Mouse (Mus musculus) olfactory bulb, adult 2 months (tissue): ENCODE data around the gene Gprin1. TPM values are rescaled to one million over a fixed set of nuclear protein-coding genes. Genes with fewer than 3 reads are reported as not detected.

Experiments
- H3K27ac ChIP-seq: fragments of 200-500 bp; 2 replicates; pipeline ENCODE4 v1.5.1; 2012; ENCODE audit warnings: low read depth, low read length; ENCODE audit not compliant: insufficient read depth
- H3K4me1 ChIP-seq: fragments of 200-500 bp; 2 replicates; pipeline ENCODE4 v1.6.1; 2012; ENCODE audit warnings: low read length; ENCODE audit not compliant: control insufficient read depth, insufficient read depth
- H3K4me3 ChIP-seq: fragments of 200-500 bp; 2 replicates; pipeline ENCODE4 v1.5.1; 2012; ENCODE audit warnings: mild to moderate bottlenecking, low read depth, low read length, moderate library complexity; ENCODE audit not compliant: insufficient read depth
- CTCF ChIP-seq: fragments of 200-500 bp; IDR thresholded peaks from 2 replicates; pipeline ENCODE4 v1.5.1; 2012; ENCODE audit warnings: low read depth, mild to moderate bottlenecking, low read length, moderate library complexity; ENCODE audit not compliant: insufficient read depth
- POLR2A ChIP-seq: fragments of 200-500 bp; IDR thresholded peaks from 2 replicates; pipeline ENCODE4 v1.6.1; 2012; ENCODE audit warnings: mild to moderate bottlenecking, low read depth, low read length, moderate library complexity; ENCODE audit not compliant: insufficient read depth
- WGBS: fragments of 180-500 bp; shearing (Covaris S2); methylation state at CpG from one replicate; pipeline ENCODE4 v1.1.7; 2018; 5-methylcytosine and 5-hydroxymethylcytosine counted together
- polyA plus RNA-seq: library from polyadenylated mRNA; stranded (reverse); fragments of >200 nt; gene quantifications from 2 replicates; pipeline ENCODE4 v1.2.4, GENCODE M21; 2012; ENCODE audit warnings: low replicate concordance; ENCODE audit not compliant: missing spikeins, insufficient read depth, insufficient read length

Gene Gprin1
- polyA plus RNA-seq, 1 experiment = not detected

DNA sequence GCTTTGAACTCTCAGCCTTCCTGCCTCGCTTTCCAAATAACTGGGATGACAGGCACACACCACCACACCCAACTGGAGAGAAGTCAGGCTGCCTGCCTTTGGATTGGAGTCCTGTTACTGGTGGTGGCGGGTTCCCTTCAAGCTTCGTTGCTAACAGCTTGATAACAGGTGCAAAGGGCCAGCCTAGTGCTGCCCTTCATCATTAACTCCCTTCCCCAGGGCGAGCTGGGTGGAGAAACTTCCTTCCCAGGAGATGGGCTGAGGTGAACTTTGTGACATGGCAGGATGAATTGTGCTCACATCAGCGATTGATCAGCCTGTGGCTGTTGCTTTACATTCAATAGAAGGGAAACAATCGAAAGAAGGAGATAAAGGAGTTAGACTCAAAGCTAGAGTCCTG lies 44.8 kb downstream of the Gprin1 start:
- no peak overlapping the region for H3K27ac ChIP-seq
- TF ChIP-seq POLR2A = no peak
- TF ChIP-seq CTCF = no peak
- 63% methylated on average over 6 of the region's 6 CpGs for WGBS
- H3K4me1 ChIP-seq = no peaks in the 10 kb centered on the region
- H3K4me3 ChIP-seq = no peak overlapping the region

DNA sequence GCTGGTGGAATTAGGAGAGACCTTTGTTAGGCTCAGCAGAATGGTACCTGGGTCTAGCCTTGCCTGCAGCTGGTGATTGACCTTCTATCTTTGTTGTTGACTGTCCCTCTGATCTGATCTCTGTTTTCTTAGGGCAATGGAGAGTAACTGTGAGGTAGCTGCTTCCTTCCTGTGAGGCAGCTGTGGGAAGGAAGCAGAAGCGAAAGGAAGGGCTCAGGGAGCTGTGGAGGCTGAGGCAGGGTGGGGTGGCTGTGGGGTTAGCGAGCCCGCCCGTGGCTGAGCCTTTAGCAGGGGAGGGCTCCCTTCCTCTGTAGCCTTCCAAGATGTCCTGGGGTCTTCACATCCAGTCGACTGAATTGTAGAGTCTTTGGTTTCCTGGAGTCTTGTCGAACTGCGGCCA lies 47.2 kb downstream of the Gprin1 start:
- no peak overlapping the region for H3K4me3 ChIP-seq
- TF ChIP-seq POLR2A = no peak
- TF ChIP-seq CTCF = no peak
- WGBS = 72% methylated on average over 7 of the region's 7 CpGs
- no peaks in the 10 kb centered on the region for H3K4me1 ChIP-seq
- no peak overlapping the region for H3K27ac ChIP-seq

DNA sequence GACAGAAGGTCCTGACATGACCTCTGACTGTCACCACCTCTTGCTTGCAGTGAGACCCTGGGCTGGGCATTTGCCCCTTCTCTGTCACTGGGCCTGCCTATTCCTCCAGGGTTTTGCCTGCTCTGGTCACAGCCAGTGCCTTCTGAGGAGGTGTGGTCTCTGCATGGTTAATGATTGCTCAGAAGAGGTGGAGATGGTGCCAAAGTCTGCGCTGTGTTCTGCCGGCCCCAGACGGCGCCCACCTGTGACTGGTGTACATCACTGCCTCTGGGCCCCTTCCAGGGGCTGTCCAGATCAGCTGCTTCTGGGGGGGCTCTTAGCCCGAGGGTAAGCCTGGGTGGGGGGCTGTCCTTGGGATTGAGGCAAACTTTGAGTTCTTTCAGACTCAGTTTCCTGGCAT lies 48.4 kb downstream of the Gprin1 start, which contains the start of gene Cdhr2:
TSS of gene Cdhr2 (plus strand) at position 219 of the 400 bp plus-strand sequence.
- no peak within 1 kb of the TSS for H3K27ac ChIP-seq
- TF ChIP-seq CTCF = no peak
- TF ChIP-seq POLR2A = no peak
- H3K4me3 ChIP-seq = no peak within 1 kb of the TSS
- no peaks in the 10 kb centered on the region for H3K4me1 ChIP-seq
- 59% methylated on average over 5 of the region's 5 CpGs for WGBS

DNA sequence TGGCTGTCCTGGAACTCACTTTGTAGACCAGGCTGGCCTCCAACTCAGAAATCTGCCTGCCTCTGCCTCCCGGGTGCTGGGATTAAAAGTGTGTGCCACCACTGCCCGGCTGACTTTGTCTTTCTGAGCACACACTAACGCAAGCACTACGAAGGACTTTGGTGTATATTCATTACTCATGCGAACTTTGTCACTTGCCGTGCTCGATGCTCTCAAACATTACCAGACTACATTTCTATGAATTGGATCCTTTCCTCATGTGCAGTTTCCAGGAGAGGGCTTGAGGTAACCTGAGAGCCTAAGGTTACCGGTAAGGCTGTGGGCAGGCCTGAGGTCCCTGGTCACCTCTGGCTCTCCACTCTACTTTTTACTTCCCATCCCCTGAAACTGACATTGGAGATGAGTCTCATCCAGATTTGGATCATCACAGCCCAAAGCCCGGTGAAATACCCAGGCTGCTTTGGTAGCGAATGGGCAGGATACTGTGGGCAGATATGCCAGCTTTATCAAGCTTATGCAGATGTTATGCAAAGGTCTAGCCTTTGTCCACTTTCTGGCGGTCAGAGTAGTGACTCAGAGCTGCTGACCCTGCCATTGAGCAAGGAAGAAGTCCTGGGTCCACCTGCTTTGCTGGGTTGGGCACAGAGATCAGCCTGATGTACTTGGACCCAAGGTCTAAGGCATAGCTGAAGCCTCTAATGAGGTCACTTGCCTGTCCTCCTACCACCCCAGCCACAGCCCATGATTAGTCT lies 54.0 kb downstream of the Gprin1 start:
- no peak for TF ChIP-seq CTCF
- TF ChIP-seq POLR2A = no peak
- peaks cover 7% of the 10 kb centered on the region for H3K4me1 ChIP-seq
- H3K4me3 ChIP-seq = no peak overlapping the region
- 90% methylated on average over 11 of the region's 11 CpGs for WGBS
- H3K27ac ChIP-seq = no peak overlapping the region

DNA sequence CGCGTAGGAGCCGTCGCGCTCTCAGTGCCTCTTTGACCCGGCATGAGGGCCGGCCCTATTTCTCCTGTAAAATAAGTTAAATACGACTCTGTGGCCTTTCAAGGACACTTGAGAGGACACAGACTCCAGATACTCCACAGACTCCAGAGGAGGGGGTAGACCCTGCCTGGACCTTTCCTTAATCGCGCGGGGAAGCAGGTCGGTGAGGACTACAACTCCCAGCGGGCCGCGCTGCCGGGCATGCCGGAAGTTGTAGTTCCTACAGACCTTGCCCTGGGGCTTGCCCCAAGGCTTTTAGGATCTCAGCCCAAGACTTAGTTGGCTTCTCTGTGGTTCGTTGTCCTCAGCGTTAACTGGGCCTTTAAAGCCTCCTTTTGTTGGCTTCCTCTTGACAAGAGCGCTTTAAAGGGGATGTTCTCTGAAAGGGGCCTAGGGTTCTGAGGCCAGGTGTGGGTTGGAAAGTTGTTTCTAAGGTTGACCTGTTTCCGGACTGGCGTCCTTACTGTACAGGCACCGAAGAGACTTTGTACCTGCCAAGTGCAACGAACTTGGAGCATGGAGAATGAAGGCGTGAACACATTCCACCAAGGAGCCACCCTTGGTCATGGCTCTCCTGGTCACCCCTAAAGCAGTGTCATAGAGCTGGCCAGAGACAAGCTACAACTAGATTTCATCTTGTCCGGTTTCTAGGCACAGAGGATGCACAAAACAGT lies 55.2 kb downstream of the Gprin1 start:
- Histone ChIP-seq H3K27ac (peak overlapping the region; percentile 99), H3K4me1 (peaks cover 7% of the 10 kb centered on the region), H3K4me3 (peak overlapping the region; percentile 96)
- no peak for TF ChIP-seq POLR2A
- TF ChIP-seq CTCF = no peak
- 15% methylated on average over 26 of the region's 26 CpGs for WGBS

DNA sequence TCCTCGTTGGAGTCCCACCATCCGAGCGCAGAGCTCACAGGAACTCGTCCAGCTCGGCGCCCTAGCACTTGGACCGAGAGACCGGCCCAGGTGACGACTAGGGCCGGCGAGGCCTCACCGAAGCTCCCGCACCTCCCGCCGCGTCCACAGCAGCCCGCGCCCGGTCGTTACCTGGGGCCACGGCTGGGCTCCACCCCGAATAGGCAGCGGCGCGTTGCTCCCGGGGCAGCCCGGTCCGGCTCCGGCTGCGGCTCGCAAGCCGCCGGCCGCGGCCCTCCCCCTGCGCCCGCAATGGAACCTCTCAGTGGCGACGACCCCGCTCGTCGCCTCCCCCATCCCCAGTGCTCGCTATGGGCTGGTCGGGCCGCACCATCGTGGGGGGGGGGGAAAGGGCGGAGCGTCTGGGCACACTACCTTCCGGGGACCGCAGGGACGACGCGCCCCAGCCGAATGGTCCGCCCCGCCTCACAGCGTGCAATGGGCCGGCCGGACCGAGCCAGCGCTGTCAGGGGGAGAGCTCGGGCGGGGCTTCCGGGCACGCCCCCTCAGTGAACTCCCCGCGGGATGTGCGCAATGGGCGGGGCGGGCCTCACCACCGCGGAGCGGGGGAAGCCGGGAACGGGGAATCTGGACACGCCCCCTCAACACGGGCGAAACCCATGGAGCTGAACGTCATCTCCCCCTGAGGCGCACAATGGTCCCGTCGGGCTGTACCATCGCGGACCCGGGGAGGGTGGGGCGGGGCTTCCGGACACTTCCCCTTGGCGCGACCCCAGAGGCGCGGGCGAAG lies 55.9 kb downstream of the Gprin1 start, which contains the start of gene Rnf44:
TSS of gene Rnf44 (minus strand) at position 350 of the 790 bp plus-strand sequence.
- Histone ChIP-seq H3K4me3 (peak within 1 kb of the TSS; percentile 96), H3K27ac (peak within 1 kb of the TSS; percentile 99), H3K4me1 (peaks cover 7% of the 10 kb centered on the region)
- peak; percentile 82 for TF ChIP-seq POLR2A
- TF ChIP-seq CTCF = no peak
- WGBS = under 1% methylated on average over 91 of the region's 92 CpGs

DNA sequence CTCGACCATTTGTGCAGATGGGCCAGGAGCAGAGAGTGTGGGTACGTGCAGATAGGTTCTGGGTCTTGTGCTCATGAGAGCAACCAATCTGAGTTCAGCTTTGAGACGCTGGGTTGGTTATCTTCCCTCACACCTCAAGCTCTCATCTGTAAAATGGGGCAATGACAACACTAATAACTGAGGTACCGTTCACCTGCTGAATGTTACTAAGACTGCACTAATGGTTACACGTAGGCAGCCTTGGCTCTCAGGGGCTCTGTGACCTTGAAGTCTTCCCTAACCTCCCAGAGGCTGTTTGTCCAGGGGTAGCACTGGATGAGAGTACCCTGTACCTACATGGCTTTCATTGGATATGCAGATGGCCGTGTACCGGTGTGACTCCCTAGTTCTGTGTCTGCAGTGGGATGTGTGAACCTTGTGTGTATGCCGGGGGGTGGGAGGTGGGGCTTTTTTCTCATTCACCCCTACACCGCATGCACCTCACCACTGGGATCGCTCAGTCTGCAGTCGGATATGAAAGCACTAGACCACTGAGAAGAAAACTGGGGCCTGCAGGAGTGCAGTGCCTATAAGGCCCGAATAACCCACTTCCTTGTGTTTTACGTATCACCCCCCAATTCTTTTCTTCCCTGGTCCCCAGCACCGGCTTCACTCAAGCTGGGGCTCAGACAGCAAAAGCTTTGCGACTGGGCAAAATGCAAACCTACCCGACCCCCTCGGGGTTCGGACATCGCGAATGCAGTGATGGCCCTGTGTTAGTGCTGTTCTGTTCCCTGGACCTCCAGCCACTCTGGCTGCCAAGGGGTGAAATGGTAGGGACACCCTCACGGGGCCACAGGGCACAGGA lies 56.7 kb downstream of the Gprin1 start:
- Histone ChIP-seq H3K4me3 (peak overlapping the region; percentile 96), H3K27ac (peak overlapping the region; percentile 84), H3K4me1 (peaks cover 12% of the 10 kb centered on the region)
- 8% methylated on average over 21 of the region's 21 CpGs for WGBS
- TF ChIP-seq CTCF = no peak
- no peak for TF ChIP-seq POLR2A

DNA sequence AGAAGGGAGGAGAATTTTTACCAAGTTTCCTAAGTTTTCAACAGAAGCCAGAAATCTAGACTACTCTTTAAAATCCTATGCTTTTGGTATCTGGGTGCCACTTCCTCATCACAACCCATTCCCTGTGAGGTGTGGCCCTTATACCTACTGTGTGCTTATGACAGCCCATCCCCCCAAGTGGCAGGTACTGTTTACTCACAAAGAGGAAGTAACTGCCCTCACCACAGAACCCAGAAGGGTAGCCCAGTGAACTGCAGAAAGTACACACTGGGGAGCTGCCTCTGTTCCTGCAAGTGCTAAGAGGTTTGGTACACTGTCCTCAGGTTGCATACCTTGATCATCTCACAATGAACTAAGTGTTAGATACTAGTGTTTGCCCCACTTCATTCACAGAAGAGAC lies 57.9 kb downstream of the Gprin1 start:
- TF ChIP-seq CTCF = no peak
- no peak for TF ChIP-seq POLR2A
- Histone ChIP-seq H3K4me1 (peaks cover 12% of the 10 kb centered on the region), H3K27ac (no peak overlapping the region), H3K4me3 (no peak overlapping the region)
